Mouse (Mus musculus): ENCODE data around the gene Pdzd7. TPM values are rescaled to one million over a fixed set of nuclear protein-coding genes. Genes with fewer than 3 reads are reported as not detected.
"Not testable (repeated sequence)": the region's sequence is repeated elsewhere in the genome, so short reads cannot be mapped to it uniquely, and the experiment has no call there.

Gene Pdzd7
- polyA plus RNA-seq, 1 experiment from 2014 or later, result 2.7 TPM

DNA sequence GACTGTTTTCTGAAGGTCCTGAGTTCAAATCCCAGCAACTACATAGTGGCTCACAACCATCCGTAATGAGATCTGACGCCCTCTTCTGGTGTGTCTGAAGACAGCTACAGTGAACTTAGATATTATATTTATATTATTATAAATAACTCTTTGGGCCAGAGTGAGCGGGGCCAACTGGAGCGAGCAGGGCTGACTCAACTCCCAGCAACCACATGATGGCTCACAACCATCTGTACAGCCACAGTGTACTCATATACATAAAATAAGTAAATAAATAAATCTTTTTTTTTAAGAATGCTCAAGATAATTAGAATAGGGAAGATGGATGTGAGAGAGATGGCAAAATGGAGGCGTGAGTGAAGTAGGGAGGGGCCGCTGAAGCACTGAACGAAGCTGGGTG is 7.3 kb downstream of the Pdzd7 start:
- H3K4me1 ChIP-seq (replicated peaks; ENCODE audit: control insufficient read depth, insufficient read depth, low read length); H3K4me3 ChIP-seq (replicated peaks; ENCODE audit: low read length); ATAC-seq; H3K9ac ChIP-seq (replicated peaks; ENCODE audit: low read depth, low read length); H3K27ac ChIP-seq (ENCODE audit: low read length); H3K9me3 ChIP-seq (ENCODE audit: control insufficient read depth, low read length); H3K27me3 ChIP-seq (replicated peaks; ENCODE audit: control insufficient read depth, insufficient read depth, low read length); H3K36me3 ChIP-seq (ENCODE audit: control insufficient read depth, insufficient read depth); H3K4me2 ChIP-seq (ENCODE audit: low read length): not testable (repeated sequence)
- 93% methylated on average over 7 of the region's 7 CpGs for WGBS

DNA sequence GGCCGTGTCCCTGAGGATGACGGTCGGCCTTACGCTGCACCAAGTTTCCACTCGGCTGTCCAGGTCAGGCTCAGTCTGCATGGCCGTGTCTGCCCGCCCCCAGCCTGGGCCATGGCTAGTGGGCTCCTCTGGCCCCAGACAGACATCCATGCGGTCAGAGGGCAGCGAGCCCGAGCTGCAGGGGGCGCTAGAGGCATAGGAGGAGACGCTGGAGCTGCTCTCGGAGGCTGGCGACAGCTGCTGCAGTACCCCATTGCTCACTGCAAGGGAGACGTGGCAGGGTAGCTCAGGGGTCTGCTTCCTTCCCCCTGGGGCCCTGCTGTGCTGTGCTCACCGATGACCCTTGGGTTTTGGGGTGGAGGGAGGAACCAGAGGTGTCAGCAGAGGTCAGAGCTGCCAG is 8.7 kb downstream of the Pdzd7 start:
- Histone ChIP-seq H3K36me3 (ENCODE audit: control insufficient read depth, insufficient read depth) (no peaks in the 10 kb centered on the region), H3K9ac (replicated peaks; ENCODE audit: low read depth, low read length) (no peak overlapping the region), H3K27ac (ENCODE audit: low read length) (no peak overlapping the region), H3K4me3 (replicated peaks; ENCODE audit: low read length) (no peak overlapping the region), H3K4me1 (replicated peaks; ENCODE audit: control insufficient read depth, insufficient read depth, low read length) (0 out of 2 replicates have a peak, but pooled peaks cover 2% of the 10 kb centered on the region), H3K9me3 (ENCODE audit: control insufficient read depth, low read length) (no peaks in the 10 kb centered on the region), H3K4me2 (ENCODE audit: low read length) (no peak overlapping the region), H3K27me3 (replicated peaks; ENCODE audit: control insufficient read depth, insufficient read depth, low read length) (no peaks in the 10 kb centered on the region)
- WGBS, result 28% methylated on average over 16 of the region's 16 CpGs
- ATAC-seq, result no peak

DNA sequence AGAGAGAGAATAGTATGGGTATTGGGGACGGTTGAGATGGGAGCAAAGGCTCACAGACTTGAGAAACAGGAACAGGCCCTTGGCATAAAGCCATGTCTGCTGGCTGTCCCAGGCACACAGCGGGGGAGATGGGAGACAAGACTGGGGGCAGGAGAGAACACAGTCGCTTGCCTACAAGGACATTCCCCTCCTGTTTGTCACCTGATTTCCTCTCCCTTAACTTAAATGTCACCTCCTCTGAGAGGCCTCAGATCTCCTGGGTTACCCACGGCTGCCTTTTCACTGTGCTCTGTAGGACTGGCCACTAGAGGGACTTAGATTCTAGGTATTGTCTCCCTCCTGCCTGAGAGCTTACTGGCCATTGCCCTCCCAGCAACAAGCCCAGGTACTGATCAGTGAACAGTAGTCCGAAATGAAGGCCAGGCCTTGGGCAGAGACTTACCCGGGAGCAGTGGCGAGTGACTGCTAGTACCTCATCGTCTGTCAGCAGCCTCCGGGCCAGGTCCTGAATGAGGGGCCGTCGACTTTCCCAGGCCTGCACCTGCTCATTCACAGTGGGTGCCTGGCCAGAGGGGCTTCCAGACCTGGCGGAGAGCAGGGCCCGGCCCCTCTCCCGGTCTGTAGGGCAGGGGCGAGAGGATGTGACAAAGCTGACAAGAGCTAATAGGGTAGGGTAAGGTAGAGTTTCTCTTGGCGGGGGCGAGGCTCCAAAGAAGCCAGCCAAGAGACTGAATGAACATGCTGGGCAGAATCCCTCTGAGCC is 12.8 kb downstream of the Pdzd7 start:
- H3K9ac ChIP-seq (replicated peaks; ENCODE audit: low read depth, low read length), result no peak overlapping the region
- H3K27ac ChIP-seq (ENCODE audit: low read length), result no peak overlapping the region
- H3K9me3 ChIP-seq (ENCODE audit: control insufficient read depth, low read length), result no peaks in the 10 kb centered on the region
- no peak for ATAC-seq
- no peaks in the 10 kb centered on the region for H3K27me3 ChIP-seq (replicated peaks; ENCODE audit: control insufficient read depth, insufficient read depth, low read length)
- H3K36me3 ChIP-seq (ENCODE audit: control insufficient read depth, insufficient read depth), result no peaks in the 10 kb centered on the region
- H3K4me1 ChIP-seq (replicated peaks; ENCODE audit: control insufficient read depth, insufficient read depth, low read length), result peaks cover 7% of the 10 kb centered on the region
- H3K4me3 ChIP-seq (replicated peaks; ENCODE audit: low read length), result no peak overlapping the region
- WGBS, result 43% methylated on average over 16 of the region's 17 CpGs
- no peak overlapping the region for H3K4me2 ChIP-seq (ENCODE audit: low read length)

DNA sequence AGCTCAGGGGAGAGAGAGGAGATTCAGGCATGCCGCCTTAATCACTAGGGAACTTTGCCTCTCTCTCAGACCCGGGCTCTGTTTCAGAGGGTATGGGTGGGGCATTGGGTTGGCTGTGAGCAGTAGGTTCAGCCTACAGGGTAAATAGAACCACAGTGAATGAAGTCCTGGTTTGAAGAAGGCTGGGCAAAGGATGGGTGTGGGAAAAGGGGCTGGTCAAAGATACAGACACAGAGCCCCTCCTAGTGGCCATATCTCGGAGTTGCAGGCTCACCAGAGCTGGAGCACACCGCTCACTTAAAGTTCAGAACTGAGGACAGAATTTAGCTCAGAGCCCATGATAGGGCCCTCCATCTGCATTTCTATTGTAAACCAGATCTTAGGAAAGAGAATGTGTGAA is 13.7 kb downstream of the Pdzd7 start:
- Histone ChIP-seq H3K4me2 (ENCODE audit: low read length) (no peak overlapping the region), H3K9me3 (ENCODE audit: control insufficient read depth, low read length) (no peaks in the 10 kb centered on the region), H3K27me3 (replicated peaks; ENCODE audit: control insufficient read depth, insufficient read depth, low read length) (no peaks in the 10 kb centered on the region), H3K4me3 (replicated peaks; ENCODE audit: low read length) (no peak overlapping the region), H3K4me1 (replicated peaks; ENCODE audit: control insufficient read depth, insufficient read depth, low read length) (peaks cover 7% of the 10 kb centered on the region), H3K27ac (ENCODE audit: low read length) (no peak overlapping the region), H3K36me3 (ENCODE audit: control insufficient read depth, insufficient read depth) (peaks cover 5% of the 10 kb centered on the region; the same call in 1 of the 2 replicates), H3K9ac (replicated peaks; ENCODE audit: low read depth, low read length) (no peak overlapping the region)
- 21% methylated on average over 4 of the region's 4 CpGs for WGBS
- ATAC-seq, result peak; percentile 41

DNA sequence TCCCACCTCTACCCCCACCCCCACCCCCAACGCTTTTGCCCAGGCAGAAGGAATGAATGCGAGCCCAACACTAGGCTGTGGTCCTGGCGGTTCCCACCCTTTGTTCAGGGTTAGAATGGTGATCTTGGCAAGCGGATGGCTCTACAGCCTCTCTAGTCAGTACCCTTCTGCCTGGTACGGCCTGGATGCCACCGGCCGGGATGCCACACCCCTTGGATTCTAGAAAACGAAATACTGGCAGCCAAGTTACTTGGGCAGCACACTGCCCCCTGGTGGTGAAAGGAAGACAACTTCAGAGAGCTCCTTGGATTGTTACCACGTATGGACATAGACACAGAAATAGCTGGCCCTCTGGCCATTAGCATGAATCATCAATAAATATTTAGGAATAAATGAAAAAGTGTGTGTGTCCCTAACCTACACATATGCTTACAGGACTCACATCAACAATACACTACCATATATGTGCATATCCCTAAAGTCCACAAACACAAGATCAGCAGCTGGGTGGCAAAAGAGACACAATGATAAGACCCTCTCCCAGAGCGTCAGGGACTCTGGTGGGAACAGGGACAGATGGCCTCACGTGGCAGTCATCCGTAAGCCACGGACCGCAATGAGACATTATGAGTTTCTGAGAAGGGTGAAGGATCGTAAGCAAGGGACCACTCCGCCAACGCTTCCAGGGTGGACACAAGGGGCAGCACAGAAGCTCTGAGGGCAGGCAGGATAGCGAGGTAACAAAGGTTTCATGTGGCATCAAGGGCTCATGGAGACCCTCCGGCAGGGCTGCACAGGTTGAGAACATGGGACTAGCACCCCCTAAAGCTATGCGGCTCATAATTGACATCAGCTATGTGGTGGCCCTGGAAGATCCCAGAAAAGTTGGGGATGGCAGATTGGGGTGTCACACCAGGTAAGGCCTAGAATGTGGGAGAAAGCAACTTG is 14.5 kb downstream of the Pdzd7 start:
- Histone ChIP-seq H3K4me3 (replicated peaks; ENCODE audit: low read length) (no peak overlapping the region), H3K36me3 (ENCODE audit: control insufficient read depth, insufficient read depth) (peaks cover 10% of the 10 kb centered on the region; the same call in 1 of the 2 replicates), H3K27me3 (replicated peaks; ENCODE audit: control insufficient read depth, insufficient read depth, low read length) (no peaks in the 10 kb centered on the region), H3K9ac (replicated peaks; ENCODE audit: low read depth, low read length) (no peak overlapping the region; the same call in 1 of the 2 replicates), H3K4me2 (ENCODE audit: low read length) (peak overlapping the region; percentile 31), H3K9me3 (ENCODE audit: control insufficient read depth, low read length) (no peaks in the 10 kb centered on the region), H3K4me1 (replicated peaks; ENCODE audit: control insufficient read depth, insufficient read depth, low read length) (peaks cover 7% of the 10 kb centered on the region), H3K27ac (ENCODE audit: low read length) (no peak overlapping the region)
- 43% methylated on average over 20 of the region's 20 CpGs for WGBS
- ATAC-seq, result peak; percentile 31

DNA sequence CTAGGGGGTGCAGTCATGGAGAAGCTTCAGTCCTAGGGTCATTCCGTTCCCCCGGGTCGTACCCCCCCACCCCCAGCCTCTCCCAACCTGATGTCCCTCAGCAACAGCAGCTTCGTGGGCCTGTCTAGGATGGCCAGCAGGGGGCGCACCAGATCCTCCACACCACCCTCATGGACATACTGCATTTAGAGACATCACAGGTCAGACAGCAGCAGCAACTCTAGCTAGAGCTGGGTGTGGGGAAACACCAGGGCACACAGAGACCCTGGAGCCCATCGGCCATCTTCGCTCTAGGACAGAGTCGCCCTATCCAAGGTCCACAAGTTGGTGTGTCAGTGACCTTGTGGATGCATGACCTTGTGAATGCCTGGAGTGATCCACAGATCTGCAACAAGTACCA is 15.4 kb downstream of the Pdzd7 start:
- ATAC-seq, result peak; percentile 24; the same call in 1 of the 2 replicates
- WGBS, result 39% methylated on average over 8 of the region's 8 CpGs
- no peaks in the 10 kb centered on the region for H3K9me3 ChIP-seq (ENCODE audit: control insufficient read depth, low read length)
- no peaks in the 10 kb centered on the region for H3K27me3 ChIP-seq (replicated peaks; ENCODE audit: control insufficient read depth, insufficient read depth, low read length)
- H3K4me3 ChIP-seq (replicated peaks; ENCODE audit: low read length), result no peak overlapping the region
- no peak overlapping the region for H3K4me2 ChIP-seq (ENCODE audit: low read length)
- peaks cover 14% of the 10 kb centered on the region; the same call in 1 of the 2 replicates for H3K36me3 ChIP-seq (ENCODE audit: control insufficient read depth, insufficient read depth)
- H3K4me1 ChIP-seq (replicated peaks; ENCODE audit: control insufficient read depth, insufficient read depth, low read length), result peaks cover 7% of the 10 kb centered on the region
- H3K27ac ChIP-seq (ENCODE audit: low read length), result no peak overlapping the region
- no peak overlapping the region for H3K9ac ChIP-seq (replicated peaks; ENCODE audit: low read depth, low read length)

DNA sequence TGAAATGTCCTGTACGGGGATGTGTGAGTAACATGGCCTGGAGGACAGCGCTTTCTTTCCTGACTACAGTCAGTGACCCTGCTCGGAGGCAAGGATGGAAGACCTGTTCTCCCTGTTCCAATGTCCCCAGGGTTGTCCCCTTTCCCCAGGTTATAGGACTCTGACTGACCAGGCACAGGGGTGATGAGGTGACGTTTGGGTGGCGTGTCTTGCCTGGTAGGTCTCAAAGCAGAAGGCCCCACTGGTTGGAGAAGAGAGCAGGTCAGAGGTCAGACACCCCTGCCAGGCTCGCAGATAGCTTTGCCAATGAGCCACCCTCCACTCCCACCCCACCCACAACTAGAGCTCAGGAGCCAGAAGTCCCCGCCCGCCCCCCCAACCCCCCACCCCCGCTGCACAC is 15.9 kb downstream of the Pdzd7 start:
- Histone ChIP-seq H3K27ac (ENCODE audit: low read length) (no peak overlapping the region), H3K4me1 (replicated peaks; ENCODE audit: control insufficient read depth, insufficient read depth, low read length) (peaks cover 7% of the 10 kb centered on the region), H3K4me3 (replicated peaks; ENCODE audit: low read length) (no peak overlapping the region), H3K9ac (replicated peaks; ENCODE audit: low read depth, low read length) (no peak overlapping the region), H3K36me3 (ENCODE audit: control insufficient read depth, insufficient read depth) (peaks cover 17% of the 10 kb centered on the region), H3K9me3 (ENCODE audit: control insufficient read depth, low read length) (no peaks in the 10 kb centered on the region), H3K27me3 (replicated peaks; ENCODE audit: control insufficient read depth, insufficient read depth, low read length) (no peaks in the 10 kb centered on the region), H3K4me2 (ENCODE audit: low read length) (no peak overlapping the region)
- no peak for ATAC-seq
- WGBS, result 51% methylated on average over 9 of the region's 9 CpGs

DNA sequence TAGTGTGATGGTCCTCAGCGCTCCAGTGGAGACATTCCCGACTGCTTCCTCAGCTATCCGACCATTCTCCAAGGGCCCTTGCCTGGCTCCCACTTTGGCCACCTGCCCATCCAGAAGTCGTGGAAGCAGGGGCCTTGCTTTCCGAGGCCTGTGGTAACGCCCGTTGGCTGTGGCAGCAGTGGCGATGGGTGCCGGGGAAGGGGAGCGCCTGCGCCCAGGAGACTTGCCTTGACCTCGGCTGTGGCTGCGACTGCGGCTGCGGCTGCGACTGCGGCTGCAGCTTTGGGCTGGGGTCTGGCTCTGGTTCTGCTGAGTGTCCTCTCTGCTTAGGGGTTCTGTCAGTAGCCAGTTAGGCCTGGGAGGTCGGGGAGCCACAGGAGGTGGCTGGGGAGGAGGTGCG is 16.8 kb downstream of the Pdzd7 start:
- Histone ChIP-seq H3K27me3 (replicated peaks; ENCODE audit: control insufficient read depth, insufficient read depth, low read length) (no peaks in the 10 kb centered on the region), H3K4me3 (replicated peaks; ENCODE audit: low read length) (no peak overlapping the region), H3K4me2 (ENCODE audit: low read length) (no peak overlapping the region), H3K9ac (replicated peaks; ENCODE audit: low read depth, low read length) (no peak overlapping the region), H3K4me1 (replicated peaks; ENCODE audit: control insufficient read depth, insufficient read depth, low read length) (peaks cover 7% of the 10 kb centered on the region), H3K27ac (ENCODE audit: low read length) (no peak overlapping the region), H3K36me3 (ENCODE audit: control insufficient read depth, insufficient read depth) (peaks cover 17% of the 10 kb centered on the region), H3K9me3 (ENCODE audit: control insufficient read depth, low read length) (no peaks in the 10 kb centered on the region)
- ATAC-seq, result no peak
- 63% methylated on average over 19 of the region's 19 CpGs for WGBS

DNA sequence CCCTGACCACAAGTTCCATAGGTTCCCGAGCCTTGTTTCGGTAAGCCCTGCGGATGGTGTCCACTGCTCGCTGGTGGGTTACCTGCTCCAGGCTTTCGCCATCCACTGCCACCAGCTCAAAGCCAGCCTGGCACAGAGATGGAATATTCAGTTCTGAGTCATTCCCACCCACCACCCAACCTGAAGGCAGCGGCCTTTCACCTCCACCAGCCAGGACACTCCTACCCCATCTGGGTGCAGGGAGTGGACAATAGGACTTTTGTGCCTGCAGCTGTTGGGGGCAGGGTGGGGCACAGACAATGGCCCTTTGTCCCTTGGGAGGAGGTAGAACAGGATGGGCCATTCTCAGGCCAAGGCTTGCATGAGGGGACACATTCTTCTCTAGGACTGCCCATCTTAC is 17.7 kb downstream of the Pdzd7 start:
- peaks cover 17% of the 10 kb centered on the region for H3K36me3 ChIP-seq (ENCODE audit: control insufficient read depth, insufficient read depth)
- ATAC-seq, result no peak
- 82% methylated on average over 6 of the region's 6 CpGs for WGBS
- no peak overlapping the region for H3K4me3 ChIP-seq (replicated peaks; ENCODE audit: low read length)
- H3K27me3 ChIP-seq (replicated peaks; ENCODE audit: control insufficient read depth, insufficient read depth, low read length), result no peaks in the 10 kb centered on the region
- H3K4me2 ChIP-seq (ENCODE audit: low read length), result no peak overlapping the region
- no peak overlapping the region for H3K27ac ChIP-seq (ENCODE audit: low read length)
- H3K9me3 ChIP-seq (ENCODE audit: control insufficient read depth, low read length), result no peaks in the 10 kb centered on the region
- no peak overlapping the region for H3K9ac ChIP-seq (replicated peaks; ENCODE audit: low read depth, low read length)
- peaks cover 7% of the 10 kb centered on the region for H3K4me1 ChIP-seq (replicated peaks; ENCODE audit: control insufficient read depth, insufficient read depth, low read length)

Measured in forebrain, embryonic 16.5 days (tissue).